In genomic region chr12:70608672-70609071, GRCm38 (mm10) we compare ENCODE assay signal across 22 mouse cellular contexts.
DNase-seq lines count a peak whose midpoint lies in the region; ATAC-seq and TF ChIP-seq lines count a peak whose summit lies in the region.
"Had no signal": no experiment of that assay in that cellular context is flagged by ENCODE, and none has a peak within 500 bp of the region (broad histone marks: within the 10 kb centered on the region; RNA-seq: fewer than 3 reads in every experiment).

No protein-coding gene starts in this region.

- TF ChIP-seq POLR2A in lung, adult 2 months (IDR thresholded peaks at IDR 0.05; ENCODE audit: borderline replicate concordance, extremely low read depth, low read depth, low read length), result no peak

- no peak overlapping the region for H3K4me2 ChIP-seq in heart, embryonic 15.5 days
- H3K4me2 ChIP-seq in heart, postnatal 0 days (ENCODE audit: low read depth, low read length), result no peak overlapping the region
- H3K4me2 ChIP-seq: hindbrain, embryonic 13.5 days; limb, embryonic 12.5 days; liver, embryonic 12.5 days had no signal

- no peaks in the 10 kb centered on the region for H3K36me3 ChIP-seq in heart, embryonic 15.5 days
- no peaks in the 10 kb centered on the region for H3K36me3 ChIP-seq in heart, postnatal 0 days (replicated peaks; ENCODE audit: control insufficient read depth, insufficient read depth, low read length)
- H3K36me3 ChIP-seq: G1E; hindbrain, embryonic 13.5 days; limb, embryonic 12.5 days; liver, embryonic 12.5 days; midbrain, embryonic 10.5 days had no signal

- H3K27ac ChIP-seq in heart, embryonic 15.5 days, result peak overlapping the region; percentile 49
- peak overlapping the region; percentile 64 for H3K27ac ChIP-seq in heart, postnatal 0 days (ENCODE audit: low read depth)
- H3K27ac ChIP-seq: hindbrain, embryonic 13.5 days; limb, embryonic 12.5 days; liver, embryonic 12.5 days; macrophage; midbrain, embryonic 10.5 days had no signal

- no peak for TF ChIP-seq CTCF in lung, adult 2 months (IDR thresholded peaks at IDR 0.05; ENCODE audit: insufficient read depth, low read length)
- TF ChIP-seq CTCF in heart, postnatal 0 days (IDR thresholded peaks at IDR 0.05; ENCODE audit: low read depth), result no peak

- no peak overlapping the region for H3K9ac ChIP-seq in heart, embryonic 15.5 days
- no peak overlapping the region for H3K9ac ChIP-seq in heart, postnatal 0 days (replicated peaks; ENCODE audit: low read depth, low read length)
- H3K9ac ChIP-seq: hindbrain, embryonic 13.5 days; limb, embryonic 12.5 days; liver, embryonic 12.5 days had no signal

- H3K27me3 ChIP-seq in heart, embryonic 15.5 days, result no peaks in the 10 kb centered on the region
- no peaks in the 10 kb centered on the region for H3K27me3 ChIP-seq in heart, postnatal 0 days (ENCODE audit: control insufficient read depth, insufficient read depth, low read length)
- H3K27me3 ChIP-seq: hindbrain, embryonic 13.5 days; limb, embryonic 12.5 days; liver, embryonic 12.5 days had no signal

- WGBS in heart, embryonic 15.5 days, result 32% methylated on average over 5 of the region's 5 CpGs
- WGBS in lung, adult 2 months, result 36% methylated on average over 5 of the region's 5 CpGs
- 39% methylated on average over 5 of the region's 5 CpGs for WGBS in heart, postnatal 0 days

- DNase-seq in heart, adult 11 months, result peak; percentile 87
- DNase-seq in heart, postnatal 36 days, result no peak
- DNase-seq in heart, adult 9 months (ENCODE audit: low spot score in 2 of 2), result no peak
- peak; percentile 13 for DNase-seq in lung, postnatal 10 days
- no peak for DNase-seq in lung, adult 2 months
- DNase-seq in heart, postnatal 0 days (ENCODE audit: low spot score), result no peak
- no peak for DNase-seq in c-Kit-positive CD71-positive TER-119-positive erythroid progenitor cells, embryonic 14.5 days (ENCODE audit: low spot score)
- DNase-seq: adrenal gland, postnatal 14 days; cerebellum, adult 11 months; cerebellum, postnatal 10 days; kidney, postnatal 4 days; retina, postnatal 1 day had no signal

- H3K4me1 ChIP-seq in heart, embryonic 15.5 days (replicated peaks), result peaks cover 10% of the 10 kb centered on the region
- peaks cover 18% of the 10 kb centered on the region for H3K4me1 ChIP-seq in lung, adult 2 months (ENCODE audit: control insufficient read depth, insufficient read depth, low read length)
- H3K4me1 ChIP-seq in heart, postnatal 0 days (ENCODE audit: control insufficient read depth, insufficient read depth), result peaks cover 9% of the 10 kb centered on the region; the same call in 1 of the 2 replicates
- H3K4me1 ChIP-seq: hindbrain, embryonic 13.5 days; limb, embryonic 12.5 days; liver, embryonic 12.5 days; midbrain, embryonic 10.5 days had no signal

- H3K9me3 ChIP-seq in heart, embryonic 15.5 days (replicated peaks), result no peaks in the 10 kb centered on the region
- H3K9me3 ChIP-seq in heart, postnatal 0 days (replicated peaks; ENCODE audit: control insufficient read depth, low read length), result no peaks in the 10 kb centered on the region
- H3K9me3 ChIP-seq: G1E; hindbrain, embryonic 13.5 days; limb, embryonic 12.5 days; liver, embryonic 12.5 days; midbrain, embryonic 10.5 days had no signal

- H3K4me3 ChIP-seq in heart, embryonic 15.5 days, result no peak overlapping the region
- H3K4me3 ChIP-seq in lung, adult 2 months (replicated peaks; ENCODE audit: extremely low read depth, low read depth, low read length), result no peak overlapping the region
- H3K4me3 ChIP-seq in heart, postnatal 0 days (ENCODE audit: low read depth, low read length), result no peak overlapping the region
- H3K4me3 ChIP-seq: hindbrain, embryonic 13.5 days; limb, embryonic 12.5 days; liver, embryonic 12.5 days; midbrain, embryonic 10.5 days had no signal

- no peak for TF ChIP-seq EP300 in heart, postnatal 0 days (IDR thresholded peaks at IDR 0.05; ENCODE audit: low read depth)

- intact Hi-C loops in heart, postnatal 36 days (cut with DNase I), result no loop called here

- no peak for ATAC-seq in heart, embryonic 15.5 days (replicated peaks; ENCODE audit: insufficient number of reproducible peaks, insufficient read depth, low FRiP score, low read depth)
- ATAC-seq in heart, postnatal 0 days (ENCODE audit: insufficient read depth, low read depth), result no peak
- ATAC-seq: activated CD4-positive, CD25-positive, alpha-beta regulatory T cell, adult 4 months; forebrain, embryonic 16.5 days; inflammation-experienced regulatory T-cells, adult 6 months; liver, embryonic 12.5 days had no signal

Comparison
In these comparisons a context has a peak if more than half of its experiments do, and no peak if none do; other contexts are left out.
1. DNase-seq: peak in heart, adult 11 months (single experiment) and lung, postnatal 10 days (single experiment); none in heart, postnatal 36 days (0 of 2), heart, adult 9 months (0 of 2), lung, adult 2 months (single experiment), heart, postnatal 0 days (single experiment) and c-Kit-positive CD71-positive TER-119-positive erythroid progenitor cells, embryonic 14.5 days (single experiment).